Mouse (Mus musculus): ENCODE results near the gene Gm14327. TPM values are rescaled to one million over a fixed set of nuclear protein-coding genes. Genes with fewer than 3 reads are reported as not detected.

Gene Gm14327
- total RNA-seq (2023) = 0.91 to 3.0 TPM (median 1.2 TPM) in 3 of 4 replicates, not detected in the other

DNA sequence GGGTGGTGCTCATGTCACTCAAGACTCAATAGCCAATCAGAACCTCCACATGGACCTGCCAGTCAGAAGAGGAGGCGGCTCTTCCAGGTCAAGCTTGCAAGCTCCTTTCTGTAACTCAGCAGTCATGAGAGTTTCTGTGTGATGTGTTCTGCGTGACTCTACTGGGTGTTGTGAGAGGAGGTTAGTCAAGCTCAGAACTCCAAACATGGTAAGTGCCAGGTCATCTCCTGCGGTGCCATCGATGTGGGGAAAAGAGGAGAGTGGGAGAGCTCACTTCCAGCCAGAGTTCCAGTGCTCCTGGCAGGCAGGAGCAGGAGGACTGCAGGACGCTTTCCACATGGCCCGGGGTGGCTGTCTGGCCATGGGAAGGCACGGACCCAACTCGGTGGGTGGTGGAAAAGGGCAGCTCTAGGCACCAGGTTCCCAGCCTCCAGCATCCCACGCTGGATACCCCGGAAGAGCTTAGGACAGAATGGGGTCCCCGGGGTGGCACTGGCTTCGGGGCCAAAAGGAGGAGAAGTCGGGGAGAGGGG is at the start of gene Gm14327:
Gene Gm14327, plus strand, starts transcription at position 51 of the 533 bp plus-strand sequence.

DNA sequence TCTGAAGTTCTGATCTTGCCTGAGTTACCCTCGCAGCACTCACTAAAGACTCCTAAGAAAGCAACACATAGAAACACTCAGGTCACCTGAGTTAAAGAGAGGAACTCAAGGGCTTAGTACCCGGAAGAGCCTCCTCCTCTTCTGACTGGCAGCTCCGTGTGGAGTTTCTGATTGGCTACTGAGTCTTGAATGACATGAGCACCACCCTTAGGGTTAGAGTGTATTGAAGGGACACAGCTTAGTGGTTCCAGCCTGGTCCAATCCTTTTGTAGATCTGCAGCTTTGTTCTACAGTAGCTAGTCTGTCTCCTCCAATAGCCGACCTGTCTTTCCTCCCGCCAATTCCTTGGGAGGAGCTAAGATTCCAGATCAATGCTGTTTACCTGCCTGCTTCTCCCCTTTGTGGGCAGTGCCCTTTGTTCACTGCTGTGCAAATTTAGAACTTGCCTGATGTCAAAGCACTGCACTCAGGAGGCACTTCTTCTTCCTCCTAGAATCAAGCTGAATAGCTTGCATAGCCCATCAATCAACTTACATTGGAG is 28.7 kb downstream of the Gm14327 start, which contains the start of gene Zfp972:
Gene Zfp972, minus strand, starts transcription at position 51 of the 541 bp plus-strand sequence.

Other genes starting within 250 kb of the Gm14327 start
- 1.6 to 4.1 TPM (median 2.9 TPM) in 4 replicates for gene Gm14322, start 137.8 kb upstream of the Gm14327 start, total RNA-seq (2023)
- 4.1 to 6.6 TPM (median 4.8 TPM) in 4 replicates for gene Gm14325, start 56.8 kb upstream of the Gm14327 start, total RNA-seq (2023)
- gene Zfp972, start 28.5 kb downstream of the Gm14327 start, total RNA-seq (2023) = 2.0 TPM in 1 of 4 replicates, not detected in the others
- gene Gm14326, start 60.2 kb downstream of the Gm14327 start, total RNA-seq (2023) = 4.9 to 8.0 TPM (median 6.1 TPM) in 4 replicates
- gene Zfp971, start 126.2 kb downstream of the Gm14327 start, total RNA-seq (2023) = 11.7 to 18.3 TPM (median 13.3 TPM) in 4 replicates
- 2.9 to 6.3 TPM (median 3.5 TPM) in 4 replicates for gene Zfp931, start 181.4 kb downstream of the Gm14327 start, total RNA-seq (2023)
- not detected in 4 replicates for gene Phactr3, start 221.9 kb downstream of the Gm14327 start, total RNA-seq (2023)

Measured in B cell, adult 62 days (primary cell).